Mouse (Mus musculus) Patski (cell line): ENCODE measurements around the gene Rnf180. TPM values are rescaled to one million over a fixed set of nuclear protein-coding genes. Genes with fewer than 3 reads are reported as not detected.

Experiments
- ATAC-seq: fragments of 100-300 bp; one replicate; pipeline ENCODE4 v1.8.0; 2021
- CTCF ChIA-PET: fragments of 350-600 bp; sonication (Branson Sonifier 250); formaldehyde crosslinking; loops from one replicate; lab custom pipeline; 2022; ENCODE audit warnings: inconsistent platforms; lab: Charles Lee
- POLR2A ChIA-PET: fragments of 350-600 bp; sonication (Branson Sonifier 250); formaldehyde crosslinking; loops from one replicate; lab custom pipeline; 2022; ENCODE audit warnings: antibody characterized with exemption, inconsistent platforms; lab: Charles Lee
- DNase-seq: peaks from one replicate; pipeline ENCODE4 v3.0.0-alpha.2; 2011; ENCODE audit warnings: low read depth, low spot score
- H3K27me3 ChIP-seq: fragments of 371-371 bp; one replicate; pipeline ENCODE4 v1.5.1; 2021
- CTCF ChIP-seq: fragments of 100-300 bp; IDR thresholded peaks from one replicate; pipeline ENCODE4 v1.5.1; 2021
- in situ Hi-C: fragments of 300-500 bp; cut with MboI; formaldehyde crosslinking; loops from 3 replicates; pipeline ENCODE4 v1.11.1; 2018; ENCODE audit warnings: low pct_unique_long_range_greater_than_20kb, mixed read lengths
- polyA plus RNA-seq: library from polyadenylated mRNA; unstranded; gene quantifications from one replicate; pipeline ENCODE4 v1.2.3, GENCODE M21; 2021

Rnf180 gene
- polyA plus RNA-seq, 1 experiment from 2014 or later, result 1.3 TPM

DNA sequence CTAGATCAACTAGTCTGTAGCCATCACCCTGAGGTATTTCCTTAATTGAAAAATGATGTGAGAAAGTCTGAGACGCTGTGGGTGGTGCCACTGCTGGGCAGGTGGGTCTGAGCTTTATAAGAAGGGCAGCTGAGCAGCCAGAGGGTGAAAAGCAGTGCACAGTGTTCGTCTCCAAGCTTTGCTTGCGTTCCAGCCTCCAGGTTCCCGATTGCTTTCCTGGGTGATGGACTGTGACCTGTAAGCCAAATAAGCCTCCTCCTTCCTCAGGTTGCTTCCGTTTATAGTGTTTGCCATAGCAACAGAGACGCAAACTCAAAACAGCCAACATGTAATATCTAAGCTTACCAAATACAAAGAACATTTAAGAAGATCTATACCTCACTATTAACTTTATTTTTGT lies 162.2 kb downstream of the Rnf180 start:
- ChIA-PET POLR2A (no interaction called here), CTCF (interaction anchor here (1.5 kb wide), 1 partner anchor 11 kb away, joined by 3 read pairs; no protein-coding TSS in a partner anchor)
- TF ChIP-seq CTCF, result no peak
- no peak for ATAC-seq
- in situ Hi-C loops, result no loop called here
- no peaks in the 10 kb centered on the region for H3K27me3 ChIP-seq
- DNase-seq, result no peak

GRCm38 (mm10) chr13:105130080-105130479 lies 164.5 kb downstream of the Rnf180 start:
- TF ChIP-seq CTCF, result no peak
- ChIA-PET CTCF (no interaction called here), POLR2A (no interaction called here)
- in situ Hi-C loops, result no loop called here
- no peak for DNase-seq
- no peaks in the 10 kb centered on the region for H3K27me3 ChIP-seq
- no peak for ATAC-seq

- DNase-seq (no peak), ATAC-seq (no peak)
- no peak for TF ChIP-seq CTCF
- POLR2A ChIA-PET, result no interaction called here
- CTCF ChIA-PET, result no interaction called here
- in situ Hi-C loops, result no loop called here
- H3K27me3 ChIP-seq, result no peaks in the 10 kb centered on the region
Measured at GRCm38 (mm10) chr13:105122092-105122491, 172.5 kb downstream of the Rnf180 start.

- no peak for TF ChIP-seq CTCF
- CTCF ChIA-PET, result no interaction called here
- ATAC-seq, result no peak
- in situ Hi-C loops, result no loop called here
- no peaks in the 10 kb centered on the region for H3K27me3 ChIP-seq
- no peak for DNase-seq
- POLR2A ChIA-PET, result no interaction called here
Measured at GRCm38 (mm10) chr13:105121617-105122016, 173.0 kb downstream of the Rnf180 start.

DNA sequence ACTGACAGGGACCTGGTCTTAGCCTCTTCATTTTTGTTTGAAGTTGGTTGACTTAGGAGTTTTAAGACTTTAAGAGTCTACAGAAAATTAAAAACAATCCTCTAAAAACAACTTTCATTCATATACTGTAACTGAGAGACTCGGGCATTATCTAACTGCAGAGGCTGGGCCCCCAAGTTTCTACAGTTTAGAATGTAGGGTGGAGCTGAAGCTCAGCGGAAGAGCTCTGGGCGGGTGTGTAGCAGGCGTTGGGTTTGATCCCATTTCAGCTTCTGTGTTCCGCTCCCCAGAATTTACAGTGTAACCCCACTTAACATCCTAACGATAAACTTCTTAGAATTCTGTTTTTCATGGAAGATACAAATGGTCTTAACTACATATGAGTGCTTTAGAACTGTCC lies 183.0 kb downstream of the Rnf180 start:
- in situ Hi-C loops, result no loop called here
- CTCF ChIA-PET, result no interaction called here
- POLR2A ChIA-PET, result no interaction called here
- no peak for DNase-seq
- TF ChIP-seq CTCF, result no peak
- peaks cover 20% of the 10 kb centered on the region for H3K27me3 ChIP-seq
- ATAC-seq, result no peak

DNA sequence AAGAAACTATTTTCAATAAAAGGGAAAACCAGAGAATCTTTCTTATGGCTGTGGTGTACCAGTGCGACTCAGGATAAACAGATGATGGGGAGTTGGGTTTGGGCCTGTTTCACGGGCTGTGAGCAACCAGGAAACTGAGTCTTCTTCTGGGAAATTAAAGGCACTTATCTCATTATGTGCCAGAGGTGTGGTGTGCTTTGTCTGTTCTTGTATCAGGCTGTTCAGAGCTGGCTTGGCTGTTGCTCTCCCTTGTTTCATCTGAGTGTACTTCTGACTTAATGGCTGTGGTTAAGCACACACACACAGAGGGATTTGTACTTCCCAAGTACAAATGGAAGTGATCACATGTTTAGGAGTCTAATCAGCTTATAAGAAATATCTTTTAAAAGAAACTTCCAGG lies 190.2 kb downstream of the Rnf180 start:
- ChIA-PET CTCF (no interaction called here), POLR2A (no interaction called here)
- H3K27me3 ChIP-seq, result peaks cover 4% of the 10 kb centered on the region
- in situ Hi-C loops, result no loop called here
- TF ChIP-seq CTCF, result no peak
- ATAC-seq (no peak), DNase-seq (no peak)

GRCm38 (mm10) chr13:105100705-105101104 lies 193.9 kb downstream of the Rnf180 start:
- in situ Hi-C loops, result no loop called here
- H3K27me3 ChIP-seq, result peaks cover 8% of the 10 kb centered on the region
- ChIA-PET CTCF (no interaction called here), POLR2A (no interaction called here)
- TF ChIP-seq CTCF, result no peak
- ATAC-seq, result no peak
- no peak for DNase-seq

DNA sequence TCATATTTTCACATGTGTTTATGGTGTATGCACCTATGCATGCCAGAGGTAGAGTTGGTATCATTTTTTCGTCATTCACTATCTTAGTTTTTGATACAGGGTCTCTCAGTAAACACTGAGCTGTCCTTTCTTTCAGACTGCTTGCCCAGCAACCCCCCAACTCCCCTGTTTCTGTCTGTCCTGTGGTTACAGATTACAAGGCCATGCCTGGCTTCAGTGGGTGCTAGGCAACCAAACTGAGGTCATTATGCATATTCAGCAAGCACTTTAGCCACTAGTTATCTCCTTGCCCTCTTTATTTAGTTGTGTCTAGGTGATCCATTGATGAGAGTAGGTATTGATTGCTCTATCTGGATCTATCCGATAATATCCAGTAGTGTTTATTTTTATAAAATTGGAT lies 198.3 kb downstream of the Rnf180 start:
- CTCF ChIA-PET, result no interaction called here
- peaks cover 3% of the 10 kb centered on the region for H3K27me3 ChIP-seq
- ATAC-seq, result no peak

GRCm38 (mm10) chr13:105089276-105089675 lies 205.3 kb downstream of the Rnf180 start:
- ATAC-seq (no peak), DNase-seq (no peak)
- in situ Hi-C loops, result no loop called here
- H3K27me3 ChIP-seq, result peaks cover 13% of the 10 kb centered on the region
- ChIA-PET POLR2A (no interaction called here), CTCF (no interaction called here)
- no peak for TF ChIP-seq CTCF

More for the DNA sequence above, 198.3 kb downstream of the Rnf180 start:
- no peak for DNase-seq
- no peak for TF ChIP-seq CTCF
- in situ Hi-C loops, result no loop called here
- POLR2A ChIA-PET, result no interaction called here

DNA sequence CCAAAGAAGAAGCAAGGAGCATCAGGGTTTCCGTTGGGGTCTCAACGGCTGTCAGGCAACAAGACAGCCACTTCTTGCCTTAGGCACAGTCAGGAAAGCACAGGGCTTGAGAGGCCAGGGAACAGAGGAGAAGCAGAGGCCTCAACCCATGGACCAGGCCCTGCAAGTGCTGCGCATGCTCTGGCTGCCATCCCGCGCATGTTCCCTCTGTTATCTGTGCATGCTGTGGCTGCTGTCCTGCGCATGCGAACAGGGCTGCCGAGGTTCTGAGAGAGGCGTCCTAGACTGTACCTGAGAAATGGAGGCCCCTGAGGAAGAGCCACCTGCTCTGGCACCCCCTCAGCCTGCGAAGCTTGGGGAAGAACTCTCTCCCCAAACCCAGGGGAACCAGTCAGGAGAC lies 212.8 kb downstream of the Rnf180 start, which contains the start of gene 4933425L06Rik:
4933425L06Rik (plus strand) TSS at position 261 of the 400 bp plus-strand sequence.
- POLR2A ChIA-PET, result no interaction called here
- no peak for ATAC-seq
- in situ Hi-C loops, result no loop called here
- no peak for TF ChIP-seq CTCF
- CTCF ChIA-PET, result no interaction called here
- DNase-seq, result no peak
- H3K27me3 ChIP-seq, result peaks cover 16% of the 10 kb centered on the region

Other genes starting within 250 kb of the Rnf180 start
- gene Rgs7bp, start 239.9 kb downstream of the Rnf180 start, polyA plus RNA-seq, result not detected
- not detected for gene 4933425L06Rik, start 212.7 kb downstream of the Rnf180 start, polyA plus RNA-seq
- gene Htr1a, start 148.8 kb upstream of the Rnf180 start, polyA plus RNA-seq, result not detected